Mouse (Mus musculus) gastrocnemius, adult 18-20 months (tissue): Measurements from ENCODE around the gene Arglu1. TPM values are rescaled to one million over a fixed set of nuclear protein-coding genes. Genes with fewer than 3 reads are reported as not detected.

Experiments used
- DNase-seq: peaks from one replicate; pipeline ENCODE4 v3.0.0; 2021; ENCODE audit warnings: low spot score
- microRNA-seq: library from miRNA; unstranded; fragments of <30 nt; microRNA quantifications from one replicate; pipeline ENCODE4 v1.2.0, GENCODE M21; 2021
- total RNA-seq, 2 experiments: library from RNA; stranded (reverse); gene quantifications; 2 replicates each; pipeline ENCODE4 v1.2.3; 2021

Gene Arglu1
- total RNA-seq, 2 experiments from 2014 or later: 38.7 to 42.4 TPM

DNA sequence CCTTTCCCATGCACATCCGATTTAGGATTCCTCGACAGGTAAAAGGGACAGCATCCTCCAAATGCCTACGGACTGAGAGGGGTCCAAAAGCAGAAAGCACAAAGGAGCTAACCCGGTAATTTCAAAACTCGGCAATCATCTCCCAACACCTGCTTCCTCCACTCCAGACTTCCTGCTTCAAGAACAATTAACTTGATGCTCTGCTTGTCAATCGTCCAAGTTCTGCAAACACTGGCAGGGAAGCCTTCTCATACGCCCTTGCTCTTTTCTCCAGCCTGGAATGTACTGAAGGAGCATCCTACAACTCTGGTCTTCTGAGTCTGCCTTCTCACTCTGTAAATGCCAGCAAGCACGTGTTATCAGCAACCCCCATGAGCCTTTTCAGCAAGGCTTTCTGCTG is 66.8 kb downstream of the Arglu1 start:
- no peak for DNase-seq

DNA sequence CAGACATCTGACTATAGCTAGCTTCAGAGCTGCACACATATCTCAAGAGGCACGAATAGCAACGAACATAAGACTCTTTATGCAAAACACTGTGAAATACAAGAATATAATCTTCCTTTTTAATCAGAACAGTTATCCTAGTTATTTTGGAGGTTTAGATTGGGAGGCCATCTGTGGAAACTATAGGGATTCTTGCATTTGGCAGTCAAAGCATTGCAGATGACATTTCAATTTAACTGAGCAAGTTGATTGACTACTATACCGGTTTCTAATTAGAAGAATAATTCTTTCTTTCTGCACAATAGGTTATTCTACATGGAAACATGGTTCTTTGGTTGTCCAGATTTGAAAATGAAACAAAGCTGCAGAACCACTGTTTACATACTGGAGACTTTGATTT is 67.8 kb downstream of the Arglu1 start:
- DNase-seq: no peak

DNA sequence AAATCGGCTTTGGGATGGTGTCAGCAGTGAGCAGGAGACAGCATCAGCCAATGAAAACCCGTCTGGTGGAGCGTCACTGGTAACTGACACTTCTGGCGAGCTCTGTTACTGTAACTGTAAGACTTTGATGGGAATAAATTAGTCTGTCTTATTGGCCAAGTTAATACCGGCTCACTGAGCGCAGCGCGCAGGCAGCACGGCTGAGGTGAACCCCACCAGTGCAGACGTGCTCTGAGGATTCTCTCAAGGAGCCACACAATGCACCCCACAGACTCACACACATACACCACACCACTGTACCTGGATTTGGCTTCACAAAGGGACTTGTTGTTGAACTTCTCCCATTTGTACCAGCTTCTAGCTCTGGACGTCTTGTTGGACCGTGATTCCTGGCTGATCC is 68.3 kb downstream of the Arglu1 start:
- DNase-seq: no peak

DNA sequence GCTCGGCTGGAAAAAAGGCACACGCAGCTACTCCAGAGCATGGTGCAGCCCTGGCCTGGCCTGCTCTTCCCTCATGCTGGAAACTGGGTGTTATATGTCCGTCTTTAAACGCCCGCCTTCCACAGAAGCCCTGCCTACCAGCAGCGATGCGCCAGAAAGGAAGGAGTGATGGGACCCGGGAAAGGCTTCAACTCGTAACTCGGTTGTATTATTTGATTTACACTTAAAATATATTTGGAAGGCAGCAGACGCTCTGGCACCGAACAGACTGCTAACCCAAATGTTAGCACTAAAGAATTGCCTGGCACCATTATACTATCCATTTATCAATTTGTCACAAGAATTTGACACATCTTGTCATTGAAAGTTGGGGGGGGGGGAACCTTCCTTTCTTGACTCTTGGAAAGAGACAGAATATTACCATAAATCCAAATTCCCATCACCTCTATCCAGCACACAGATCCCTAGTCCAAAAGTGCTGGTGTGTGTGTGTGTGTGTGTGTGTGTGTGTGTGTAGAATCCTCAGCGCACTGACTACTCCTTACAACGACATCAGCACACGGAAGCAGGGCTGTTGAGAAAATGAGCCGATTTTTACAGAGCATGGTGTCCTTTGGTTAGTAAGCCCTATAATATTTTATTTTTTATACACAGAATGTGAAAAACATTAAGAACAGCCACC is 68.9 kb downstream of the Arglu1 start:
- DNase-seq: no peak

DNA sequence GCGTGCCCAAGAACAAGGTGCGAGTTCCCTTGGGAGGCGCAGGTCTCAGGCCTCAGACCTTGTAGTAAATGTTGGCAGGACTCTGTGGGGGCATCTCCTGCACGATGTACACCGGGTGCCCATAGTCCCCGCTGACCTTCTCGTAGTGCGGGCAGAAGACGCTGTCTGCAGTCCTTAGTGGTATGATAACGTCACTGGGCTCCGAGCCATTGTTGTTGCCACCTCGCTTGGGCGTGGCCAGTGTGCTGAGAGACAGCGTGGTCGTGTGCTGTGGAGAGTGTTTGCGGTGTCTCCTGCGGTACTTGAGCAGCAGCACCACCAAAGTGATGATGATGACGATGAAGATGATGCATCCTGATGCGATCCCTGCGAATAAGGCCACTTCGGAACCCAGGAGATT is 69.8 kb downstream of the Arglu1 start:
- no peak for DNase-seq

DNA sequence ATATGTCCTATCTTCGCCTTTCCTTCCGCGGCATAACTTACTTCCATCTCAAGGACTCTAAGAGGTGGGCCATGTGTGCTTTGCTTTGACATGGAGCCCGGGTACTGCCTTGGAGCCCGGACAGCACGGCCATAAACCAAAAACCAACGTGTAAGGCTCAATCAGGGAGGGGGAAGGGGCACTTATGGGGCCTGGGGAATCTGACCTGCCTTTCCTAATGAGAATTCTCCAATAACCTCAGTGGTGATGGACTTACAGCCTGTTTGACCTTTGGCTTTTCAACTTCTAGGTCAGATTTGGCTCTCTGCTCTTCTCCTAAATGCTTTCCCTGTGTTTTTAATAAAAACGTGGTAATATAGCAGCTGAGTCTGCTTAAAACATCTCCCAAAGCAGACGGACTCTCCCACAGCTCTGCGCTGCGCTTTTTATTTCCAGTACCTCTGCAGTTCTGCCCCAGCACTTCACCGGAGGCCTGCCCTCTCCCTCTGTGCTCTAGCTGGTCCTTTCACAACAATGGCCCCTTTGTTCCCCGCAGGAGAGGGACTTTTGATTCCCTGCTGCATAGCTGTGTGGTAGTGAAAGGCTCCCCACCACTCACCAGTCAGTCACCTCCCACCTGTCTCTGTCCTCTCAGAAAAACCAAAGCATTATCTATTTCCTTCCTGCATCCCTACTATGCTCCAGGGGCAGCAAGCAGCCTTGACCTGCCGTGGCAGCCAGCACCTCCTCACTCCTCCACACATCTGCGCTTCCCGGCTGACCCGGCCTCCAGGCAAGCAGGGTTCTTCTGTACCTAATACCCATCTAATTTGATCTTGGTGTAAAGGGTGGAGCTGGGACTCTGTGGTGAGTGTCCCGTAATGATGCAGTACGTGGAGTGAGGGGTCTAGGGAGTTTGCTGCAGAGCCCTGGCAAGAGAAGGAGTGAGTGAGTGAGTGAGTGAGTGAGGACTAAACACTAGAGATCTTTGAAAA is 70.8 kb downstream of the Arglu1 start:
- no peak for DNase-seq

Small RNA genes lying within 50 kb of the gene (microRNA-seq; reads per million reads assigned to microRNA genes)
- gene Mir7654: 3.8 reads per million, percentile 4 among the genes with 10 or more reads in this experiment

Other genes starting within 250 kb of the Arglu1 start
- 1 to 10 TPM; 3.0 to 6.7 TPM for gene Efnb2, start 29.3 kb downstream of the Arglu1 start, total RNA-seq